Mouse (Mus musculus): Measurements from ENCODE around the gene Qtrt2. TPM values are rescaled to one million over a fixed set of nuclear protein-coding genes. Genes with fewer than 3 reads are reported as not detected.

The Qtrt2 gene
- polyA plus RNA-seq, 1 experiment from 2014 or later: 13.6 TPM

DNA sequence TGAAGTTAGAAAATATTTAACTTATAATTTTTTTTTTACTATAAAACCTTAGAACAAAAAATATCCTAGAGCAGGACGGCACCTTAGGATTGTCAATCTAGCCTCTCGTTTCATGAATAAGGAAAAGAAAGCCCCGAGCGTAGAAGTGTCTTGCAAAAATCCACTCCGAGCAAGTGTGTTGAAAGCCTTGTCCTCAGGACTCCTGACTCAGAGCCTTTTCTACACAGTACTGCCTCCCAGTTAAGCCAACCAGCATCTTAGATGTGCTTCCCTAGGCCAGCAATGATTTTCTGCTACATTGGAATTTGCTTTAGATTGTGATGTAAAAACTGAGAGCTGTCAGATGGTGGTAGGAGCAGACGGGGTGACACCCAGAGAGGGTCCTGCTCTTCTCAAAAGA is 6.4 kb upstream of the Qtrt2 start:
- no peak overlapping the region for H3K4me3 ChIP-seq (ENCODE audit: low read length)
- WGBS: 75% methylated on average over 6 of the region's 6 CpGs
- no peak for ATAC-seq (replicated peaks; ENCODE audit: extremely low read depth, insufficient read depth, low FRiP score)
- H3K27ac ChIP-seq (ENCODE audit: low read length): no peak overlapping the region
- H3K9ac ChIP-seq (ENCODE audit: low read length): no peak overlapping the region
- no peak overlapping the region for H3K4me2 ChIP-seq (ENCODE audit: low read depth, low read length)
- H3K36me3 ChIP-seq (ENCODE audit: control insufficient read depth, insufficient read depth): no peaks in the 10 kb centered on the region
- H3K27me3 ChIP-seq (ENCODE audit: control insufficient read depth, insufficient read depth, low read length): no peaks in the 10 kb centered on the region
- no peaks in the 10 kb centered on the region for H3K9me3 ChIP-seq (replicated peaks; ENCODE audit: control insufficient read depth, low read length)
- no peaks in the 10 kb centered on the region for H3K4me1 ChIP-seq (ENCODE audit: control insufficient read depth, insufficient read depth, low read length)

DNA sequence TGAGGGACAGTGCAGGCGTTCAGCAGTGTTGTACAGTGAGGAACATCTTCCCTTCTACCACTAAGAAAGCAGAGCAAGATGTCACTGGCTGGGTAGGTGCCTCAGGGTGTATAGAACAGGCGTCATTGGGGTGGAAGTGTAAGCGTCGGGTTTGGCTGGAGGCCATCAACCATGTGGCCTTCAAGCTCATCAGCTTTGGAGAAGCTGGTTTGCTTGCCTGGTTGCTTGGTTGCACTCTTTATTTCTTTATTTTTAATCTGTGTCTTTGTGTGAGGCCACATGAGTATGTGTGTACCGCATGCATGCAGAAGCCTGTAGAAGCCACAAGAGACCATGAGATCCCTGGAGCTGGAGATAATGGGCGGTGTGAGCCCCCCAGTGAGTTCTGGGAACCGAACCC is 5.7 kb upstream of the Qtrt2 start:
- WGBS: 77% methylated on average over 7 of the region's 7 CpGs
- Histone ChIP-seq H3K9me3 (replicated peaks; ENCODE audit: control insufficient read depth, low read length) (no peaks in the 10 kb centered on the region), H3K4me1 (ENCODE audit: control insufficient read depth, insufficient read depth, low read length) (no peaks in the 10 kb centered on the region), H3K27me3 (ENCODE audit: control insufficient read depth, insufficient read depth, low read length) (no peaks in the 10 kb centered on the region), H3K4me3 (ENCODE audit: low read length) (no peak overlapping the region), H3K27ac (ENCODE audit: low read length) (no peak overlapping the region), H3K9ac (ENCODE audit: low read length) (no peak overlapping the region), H3K36me3 (ENCODE audit: control insufficient read depth, insufficient read depth) (no peaks in the 10 kb centered on the region), H3K4me2 (ENCODE audit: low read depth, low read length) (no peak overlapping the region)
- no peak for ATAC-seq (replicated peaks; ENCODE audit: extremely low read depth, insufficient read depth, low FRiP score)

GRCm38 (mm10) chr16:43931502-43931901 is 4.9 kb upstream of the Qtrt2 start:
- no peak overlapping the region for H3K9ac ChIP-seq (ENCODE audit: low read length)
- H3K36me3 ChIP-seq (ENCODE audit: control insufficient read depth, insufficient read depth): no peaks in the 10 kb centered on the region
- H3K4me3 ChIP-seq (ENCODE audit: low read length): no peak overlapping the region
- no peak for ATAC-seq (replicated peaks; ENCODE audit: extremely low read depth, insufficient read depth, low FRiP score)
- H3K27me3 ChIP-seq (ENCODE audit: control insufficient read depth, insufficient read depth, low read length): no peaks in the 10 kb centered on the region
- no peak overlapping the region for H3K4me2 ChIP-seq (ENCODE audit: low read depth, low read length)
- no peak overlapping the region for H3K27ac ChIP-seq (ENCODE audit: low read length)
- H3K4me1 ChIP-seq (ENCODE audit: control insufficient read depth, insufficient read depth, low read length): no peaks in the 10 kb centered on the region
- no peaks in the 10 kb centered on the region for H3K9me3 ChIP-seq (replicated peaks; ENCODE audit: control insufficient read depth, low read length)
- 85% methylated on average over 3 of the region's 3 CpGs for whole genome bisulfite sequencing

DNA sequence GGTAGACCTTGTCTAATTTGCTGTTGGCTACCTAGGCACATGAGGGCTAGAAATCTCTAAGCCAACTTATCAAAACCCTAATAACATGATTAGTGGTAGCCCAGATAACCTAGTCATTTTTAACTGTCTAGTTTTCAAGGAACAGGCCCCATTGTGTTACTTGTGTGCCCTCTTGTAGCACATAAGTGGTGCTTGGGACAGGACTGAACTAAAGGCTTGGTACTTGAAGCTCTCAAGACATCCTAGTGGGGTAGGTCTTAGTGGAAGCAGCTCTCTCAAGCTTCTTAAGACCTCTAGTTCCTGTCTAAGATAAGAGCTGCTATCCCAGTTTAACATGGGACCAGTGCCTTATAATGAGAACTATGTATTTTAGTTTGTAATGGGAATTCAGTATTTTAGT is 4.0 kb upstream of the Qtrt2 start:
- no peak for ATAC-seq (replicated peaks; ENCODE audit: extremely low read depth, insufficient read depth, low FRiP score)
- Histone ChIP-seq H3K36me3 (ENCODE audit: control insufficient read depth, insufficient read depth) (no peaks in the 10 kb centered on the region), H3K9me3 (replicated peaks; ENCODE audit: control insufficient read depth, low read length) (no peaks in the 10 kb centered on the region), H3K4me1 (ENCODE audit: control insufficient read depth, insufficient read depth, low read length) (no peaks in the 10 kb centered on the region), H3K27me3 (ENCODE audit: control insufficient read depth, insufficient read depth, low read length) (no peaks in the 10 kb centered on the region), H3K4me2 (ENCODE audit: low read depth, low read length) (no peak overlapping the region), H3K4me3 (ENCODE audit: low read length) (no peak overlapping the region), H3K9ac (ENCODE audit: low read length) (no peak overlapping the region), H3K27ac (ENCODE audit: low read length) (no peak overlapping the region)

DNA sequence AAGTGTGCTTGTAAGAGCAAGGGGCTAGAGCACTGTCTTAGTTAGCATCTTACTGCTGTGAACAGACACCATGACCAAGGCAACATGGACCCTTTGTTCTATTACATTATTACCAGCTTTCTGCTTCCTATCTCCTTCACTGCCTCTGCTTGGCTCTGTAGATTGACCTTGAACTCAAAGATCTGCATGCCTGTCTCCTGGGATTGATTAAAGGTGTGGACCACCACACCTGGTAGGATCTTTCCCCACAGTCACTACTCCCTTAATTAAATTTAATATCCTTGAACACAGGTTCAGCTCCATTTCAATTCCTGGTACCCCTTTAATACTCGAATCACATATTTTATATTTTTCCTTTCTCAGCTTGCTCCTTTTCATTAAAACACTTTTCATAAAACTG is 763 bp downstream of the Qtrt2 start:
- Histone ChIP-seq H3K27ac (ENCODE audit: low read length) (no peak overlapping the region), H3K4me2 (ENCODE audit: low read depth, low read length) (no peak overlapping the region), H3K4me3 (ENCODE audit: low read length) (no peak overlapping the region), H3K36me3 (ENCODE audit: control insufficient read depth, insufficient read depth) (no peaks in the 10 kb centered on the region), H3K4me1 (ENCODE audit: control insufficient read depth, insufficient read depth, low read length) (peaks cover 3% of the 10 kb centered on the region; the same call in 1 of the 2 replicates), H3K9ac (ENCODE audit: low read length) (no peak overlapping the region), H3K27me3 (ENCODE audit: control insufficient read depth, insufficient read depth, low read length) (no peaks in the 10 kb centered on the region), H3K9me3 (replicated peaks; ENCODE audit: control insufficient read depth, low read length) (no peaks in the 10 kb centered on the region)
- 82% methylated on average over 1 of the region's 1 CpGs for WGBS
- no peak for ATAC-seq (replicated peaks; ENCODE audit: extremely low read depth, insufficient read depth, low FRiP score)

DNA sequence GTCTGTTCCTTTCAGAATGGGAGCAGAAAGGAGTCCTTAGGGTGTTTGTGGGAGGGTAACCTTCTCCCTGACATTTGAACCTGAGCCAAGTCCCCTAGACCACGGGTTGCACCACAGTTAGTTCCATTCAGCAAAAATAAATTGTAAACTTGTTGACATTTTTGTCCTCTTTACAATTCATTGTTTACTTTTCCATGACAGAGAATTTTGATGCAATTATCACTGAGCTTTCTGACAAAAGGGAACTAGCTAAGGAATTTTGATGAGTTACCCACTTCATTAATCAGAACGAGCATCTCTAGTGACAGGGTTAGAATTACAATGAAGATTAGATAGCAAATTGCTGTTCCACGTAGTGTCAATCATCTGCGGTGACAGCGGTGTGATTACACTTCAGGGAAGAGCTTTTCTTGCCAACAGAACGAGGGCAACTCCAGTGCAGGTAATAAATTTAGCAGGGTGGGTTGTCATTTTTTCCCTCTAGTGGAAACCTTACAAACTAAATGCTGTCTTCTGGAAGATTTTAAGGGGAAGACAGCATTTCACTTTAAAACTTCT is 1.5 kb downstream of the Qtrt2 start:
- Histone ChIP-seq H3K4me3 (ENCODE audit: low read length) (no peak overlapping the region), H3K9me3 (replicated peaks; ENCODE audit: control insufficient read depth, low read length) (no peaks in the 10 kb centered on the region), H3K4me1 (ENCODE audit: control insufficient read depth, insufficient read depth, low read length) (peaks cover 3% of the 10 kb centered on the region; the same call in 1 of the 2 replicates), H3K27ac (ENCODE audit: low read length) (no peak overlapping the region), H3K27me3 (ENCODE audit: control insufficient read depth, insufficient read depth, low read length) (no peaks in the 10 kb centered on the region), H3K9ac (ENCODE audit: low read length) (no peak overlapping the region), H3K36me3 (ENCODE audit: control insufficient read depth, insufficient read depth) (no peaks in the 10 kb centered on the region), H3K4me2 (ENCODE audit: low read depth, low read length) (no peak overlapping the region)
- WGBS: 31% methylated on average over 6 of the region's 6 CpGs
- ATAC-seq (replicated peaks; ENCODE audit: extremely low read depth, insufficient read depth, low FRiP score): no peak

DNA sequence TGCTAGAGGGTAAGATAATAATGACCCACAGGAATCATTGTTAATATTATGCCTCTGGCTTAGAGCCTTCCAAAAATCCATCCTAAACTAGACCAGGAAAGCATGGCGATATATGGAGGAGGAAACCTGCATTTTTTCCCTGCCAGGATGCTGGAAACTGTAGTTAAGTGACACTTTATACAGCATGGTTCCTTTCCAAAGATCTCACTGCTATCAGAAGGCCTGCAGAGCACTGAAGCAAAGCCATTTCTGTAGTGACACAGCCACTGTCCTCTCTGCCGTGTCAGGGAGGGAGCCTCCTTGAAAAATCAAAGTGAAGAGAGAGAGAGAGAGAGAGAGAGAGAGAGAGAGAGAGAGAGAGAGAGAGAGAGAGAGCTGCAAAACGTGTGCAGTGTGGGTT is 4.0 kb downstream of the Qtrt2 start:
- ATAC-seq (replicated peaks; ENCODE audit: extremely low read depth, insufficient read depth, low FRiP score): no peak
- Histone ChIP-seq H3K9me3 (replicated peaks; ENCODE audit: control insufficient read depth, low read length) (no peaks in the 10 kb centered on the region), H3K27me3 (ENCODE audit: control insufficient read depth, insufficient read depth, low read length) (no peaks in the 10 kb centered on the region), H3K4me3 (ENCODE audit: low read length) (no peak overlapping the region), H3K36me3 (ENCODE audit: control insufficient read depth, insufficient read depth) (no peaks in the 10 kb centered on the region), H3K4me1 (ENCODE audit: control insufficient read depth, insufficient read depth, low read length) (peaks cover 3% of the 10 kb centered on the region; the same call in 1 of the 2 replicates), H3K27ac (ENCODE audit: low read length) (no peak overlapping the region), H3K9ac (ENCODE audit: low read length) (no peak overlapping the region), H3K4me2 (ENCODE audit: low read depth, low read length) (no peak overlapping the region)
- WGBS: 44% methylated on average over 3 of the region's 3 CpGs

- H3K9me3 ChIP-seq (replicated peaks; ENCODE audit: control insufficient read depth, low read length): no peaks in the 10 kb centered on the region
- no peak overlapping the region for H3K4me2 ChIP-seq (ENCODE audit: low read depth, low read length)
- H3K4me1 ChIP-seq (ENCODE audit: control insufficient read depth, insufficient read depth, low read length): peaks cover 3% of the 10 kb centered on the region; the same call in 1 of the 2 replicates
- H3K27me3 ChIP-seq (ENCODE audit: control insufficient read depth, insufficient read depth, low read length): no peaks in the 10 kb centered on the region
- ATAC-seq (replicated peaks; ENCODE audit: extremely low read depth, insufficient read depth, low FRiP score): no peak
- H3K4me3 ChIP-seq (ENCODE audit: low read length): no peak overlapping the region
- no peak overlapping the region for H3K27ac ChIP-seq (ENCODE audit: low read length)
- no peaks in the 10 kb centered on the region for H3K36me3 ChIP-seq (ENCODE audit: control insufficient read depth, insufficient read depth)
- WGBS: 78% methylated on average over 2 of the region's 2 CpGs
- H3K9ac ChIP-seq (ENCODE audit: low read length): no peak overlapping the region
These were observed 4.6 kb downstream of the Qtrt2 start for GRCm38 (mm10) chr16:43922024-43922423.

GRCm38 (mm10) chr16:43918867-43919266 is 7.7 kb downstream of the Qtrt2 start:
- Histone ChIP-seq H3K27me3 (ENCODE audit: control insufficient read depth, insufficient read depth, low read length) (no peaks in the 10 kb centered on the region), H3K9ac (ENCODE audit: low read length) (no peak overlapping the region), H3K4me3 (ENCODE audit: low read length) (no peak overlapping the region), H3K9me3 (replicated peaks; ENCODE audit: control insufficient read depth, low read length) (no peaks in the 10 kb centered on the region), H3K27ac (ENCODE audit: low read length) (no peak overlapping the region), H3K4me1 (ENCODE audit: control insufficient read depth, insufficient read depth, low read length) (no peaks in the 10 kb centered on the region), H3K4me2 (ENCODE audit: low read depth, low read length) (no peak overlapping the region), H3K36me3 (ENCODE audit: control insufficient read depth, insufficient read depth) (no peaks in the 10 kb centered on the region)
- no peak for ATAC-seq (replicated peaks; ENCODE audit: extremely low read depth, insufficient read depth, low FRiP score)
- 68% methylated on average over 3 of the region's 3 CpGs for WGBS

Data from heart, embryonic 16.5 days (tissue).